Mouse (Mus musculus): ENCODE results near the gene Mpp3. TPM values are rescaled to one million over a fixed set of nuclear protein-coding genes. Genes with fewer than 3 reads are reported as not detected.
A peak's percentile ranks its signal among the peaks of the same experiment; 100 is the strongest.

The Mpp3 gene
- polyA plus RNA-seq, 2 experiments = 4.9 to 15.7 TPM

DNA sequence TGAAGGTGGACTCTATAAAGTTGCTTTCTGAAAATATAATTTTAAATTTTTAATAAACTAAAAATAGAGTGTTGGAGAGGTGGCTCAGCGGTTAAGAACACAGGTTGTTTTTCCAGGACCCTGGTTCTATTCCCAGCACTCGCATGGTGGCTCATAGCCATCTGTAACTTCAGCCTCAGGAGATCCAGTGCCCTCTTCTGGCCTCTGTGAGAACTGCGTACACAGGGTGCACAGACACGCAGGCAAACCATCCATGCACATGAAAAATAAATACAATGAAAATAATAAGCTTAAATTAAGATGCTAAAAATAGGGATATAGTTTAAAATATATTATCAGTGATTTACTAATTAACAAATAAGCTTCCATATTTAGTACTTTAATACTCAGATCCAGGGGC is 12.4 kb upstream of the Mpp3 start:
- TF ChIP-seq POLR2A (IDR thresholded peaks at IDR 0.05; ENCODE audit: borderline replicate concordance, extremely low read depth, insufficient read depth, insufficient read length) = no peak
- H3K4me1 ChIP-seq (ENCODE audit: control insufficient read depth, insufficient read depth, low read length) = no peaks in the 10 kb centered on the region
- H3K9ac ChIP-seq (ENCODE audit: low read depth, low read length, severe bottlenecking) = no peak overlapping the region
- ATAC-seq (ENCODE audit: low FRiP score, low read depth) (no peak), DNase-seq (ENCODE audit: low spot score) (no peak)
- no peak overlapping the region for H3K27ac ChIP-seq (replicated peaks; ENCODE audit: low read depth, low read length)
- no peaks in the 10 kb centered on the region for H3K27me3 ChIP-seq (ENCODE audit: control insufficient read depth, insufficient read depth, low read length)
- 79% methylated on average over 4 of the region's 4 CpGs for WGBS
- 0 out of 2 replicates have a peak, but pooled peaks cover 6% of the 10 kb centered on the region for H3K9me3 ChIP-seq (ENCODE audit: control insufficient read depth, low read length)
- H3K4me3 ChIP-seq (replicated peaks; ENCODE audit: low read length) = no peak overlapping the region
- H3K4me2 ChIP-seq (replicated peaks; ENCODE audit: low read depth, low read length, severe bottlenecking) = no peak overlapping the region
- H3K36me3 ChIP-seq (ENCODE audit: control insufficient read depth, insufficient read depth, low read length) = no peaks in the 10 kb centered on the region

GRCm38 (mm10) chr11:102040138-102040524 is 11.9 kb upstream of the Mpp3 start:
- H3K4me2 ChIP-seq (replicated peaks; ENCODE audit: low read depth, low read length, severe bottlenecking) = peak overlapping the region; percentile 24; the same call in 1 of the 2 replicates
- no peaks in the 10 kb centered on the region for H3K36me3 ChIP-seq (ENCODE audit: control insufficient read depth, insufficient read depth, low read length)
- TF ChIP-seq POLR2A (IDR thresholded peaks at IDR 0.05; ENCODE audit: borderline replicate concordance, extremely low read depth, insufficient read depth, insufficient read length) = no peak
- no peak overlapping the region for H3K4me3 ChIP-seq (replicated peaks; ENCODE audit: low read length)
- no peak overlapping the region for H3K27ac ChIP-seq (replicated peaks; ENCODE audit: low read depth, low read length)
- H3K4me1 ChIP-seq (ENCODE audit: control insufficient read depth, insufficient read depth, low read length) = no peaks in the 10 kb centered on the region
- under 1% methylated on average over 9 of the region's 9 CpGs for WGBS
- no peak overlapping the region for H3K9ac ChIP-seq (ENCODE audit: low read depth, low read length, severe bottlenecking)
- H3K9me3 ChIP-seq (ENCODE audit: control insufficient read depth, low read length) = 0 out of 2 replicates have a peak, but pooled peaks cover under 1% of the 10 kb centered on the region
- ATAC-seq (ENCODE audit: low FRiP score, low read depth) (peak; percentile 80), DNase-seq (ENCODE audit: low spot score) (peak; percentile 88)
- no peaks in the 10 kb centered on the region for H3K27me3 ChIP-seq (ENCODE audit: control insufficient read depth, insufficient read depth, low read length)

DNA sequence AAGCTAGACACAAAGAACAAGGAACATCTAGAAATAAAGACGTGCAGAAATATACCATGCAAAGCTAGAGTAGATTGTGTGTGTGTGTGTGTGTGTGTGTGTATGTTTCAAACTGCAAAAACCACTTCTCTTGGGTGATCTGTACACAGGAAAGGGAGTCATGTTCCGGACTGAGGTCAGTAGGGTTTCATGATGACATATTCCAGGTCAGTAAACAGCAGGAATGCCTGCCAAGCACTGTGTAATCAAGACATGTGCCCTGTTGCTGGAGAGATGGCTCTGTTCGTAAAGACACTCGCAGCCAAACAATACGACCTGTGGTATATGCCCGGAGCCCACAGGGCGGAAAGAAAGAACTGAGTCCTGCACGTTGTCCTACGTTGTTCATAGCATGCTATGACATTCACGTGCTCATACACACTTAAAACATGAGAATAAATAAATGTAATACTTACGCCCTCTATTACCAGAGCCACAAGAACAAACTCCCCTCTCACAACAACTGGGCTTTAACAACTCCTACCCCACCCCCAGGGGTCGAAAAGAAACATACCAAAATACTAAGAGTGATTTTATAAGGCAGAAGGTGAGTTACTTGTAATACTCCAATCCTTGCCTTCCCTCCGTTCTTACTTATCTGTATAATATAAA is 11.4 kb upstream of the Mpp3 start:
- H3K4me1 ChIP-seq (ENCODE audit: control insufficient read depth, insufficient read depth, low read length) = no peaks in the 10 kb centered on the region
- H3K4me3 ChIP-seq (replicated peaks; ENCODE audit: low read length) = no peak overlapping the region
- H3K9me3 ChIP-seq (ENCODE audit: control insufficient read depth, low read length) = no peaks in the 10 kb centered on the region
- ATAC-seq (ENCODE audit: low FRiP score, low read depth) = no peak
- DNase-seq (ENCODE audit: low spot score) = no peak
- TF ChIP-seq POLR2A (IDR thresholded peaks at IDR 0.05; ENCODE audit: borderline replicate concordance, extremely low read depth, insufficient read depth, insufficient read length) = no peak
- no peak overlapping the region for H3K9ac ChIP-seq (ENCODE audit: low read depth, low read length, severe bottlenecking)
- WGBS = 75% methylated on average over 13 of the region's 13 CpGs
- H3K27me3 ChIP-seq (ENCODE audit: control insufficient read depth, insufficient read depth, low read length) = no peaks in the 10 kb centered on the region
- H3K36me3 ChIP-seq (ENCODE audit: control insufficient read depth, insufficient read depth, low read length) = no peaks in the 10 kb centered on the region
- H3K4me2 ChIP-seq (replicated peaks; ENCODE audit: low read depth, low read length, severe bottlenecking) = 0 out of 2 replicates have a peak overlapping the region, but pooled peaks have one; percentile 24
- no peak overlapping the region for H3K27ac ChIP-seq (replicated peaks; ENCODE audit: low read depth, low read length)

DNA sequence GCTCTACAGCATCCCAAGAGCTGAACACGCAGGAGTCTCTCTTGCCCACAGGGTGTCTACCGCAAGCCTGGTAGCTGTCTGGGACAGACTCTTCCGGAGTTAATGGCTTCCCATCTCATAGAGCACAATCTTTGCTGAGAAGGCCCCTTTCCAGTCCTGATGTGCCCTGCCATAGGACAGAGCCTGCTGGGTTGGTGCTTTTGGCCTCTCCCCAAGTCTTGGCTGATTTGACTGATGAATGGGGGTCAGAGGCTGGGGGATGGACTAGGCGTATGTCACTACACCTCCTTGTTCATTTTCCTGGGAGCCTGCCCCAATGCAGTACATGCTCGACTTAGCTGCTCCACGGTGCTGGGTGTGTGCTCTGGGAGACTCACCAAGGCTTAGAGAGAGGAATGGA is 9.5 kb upstream of the Mpp3 start:
- Histone ChIP-seq H3K27me3 (ENCODE audit: control insufficient read depth, insufficient read depth, low read length) (no peaks in the 10 kb centered on the region), H3K9ac (ENCODE audit: low read depth, low read length, severe bottlenecking) (no peak overlapping the region), H3K36me3 (ENCODE audit: control insufficient read depth, insufficient read depth, low read length) (no peaks in the 10 kb centered on the region), H3K27ac (replicated peaks; ENCODE audit: low read depth, low read length) (no peak overlapping the region), H3K9me3 (ENCODE audit: control insufficient read depth, low read length) (no peaks in the 10 kb centered on the region), H3K4me2 (replicated peaks; ENCODE audit: low read depth, low read length, severe bottlenecking) (no peak overlapping the region), H3K4me3 (replicated peaks; ENCODE audit: low read length) (no peak overlapping the region), H3K4me1 (ENCODE audit: control insufficient read depth, insufficient read depth, low read length) (no peaks in the 10 kb centered on the region)
- DNase-seq (ENCODE audit: low spot score) = no peak
- no peak for TF ChIP-seq POLR2A (IDR thresholded peaks at IDR 0.05; ENCODE audit: borderline replicate concordance, extremely low read depth, insufficient read depth, insufficient read length)
- 74% methylated on average over 6 of the region's 6 CpGs for WGBS
- ATAC-seq (ENCODE audit: low FRiP score, low read depth) = no peak

DNA sequence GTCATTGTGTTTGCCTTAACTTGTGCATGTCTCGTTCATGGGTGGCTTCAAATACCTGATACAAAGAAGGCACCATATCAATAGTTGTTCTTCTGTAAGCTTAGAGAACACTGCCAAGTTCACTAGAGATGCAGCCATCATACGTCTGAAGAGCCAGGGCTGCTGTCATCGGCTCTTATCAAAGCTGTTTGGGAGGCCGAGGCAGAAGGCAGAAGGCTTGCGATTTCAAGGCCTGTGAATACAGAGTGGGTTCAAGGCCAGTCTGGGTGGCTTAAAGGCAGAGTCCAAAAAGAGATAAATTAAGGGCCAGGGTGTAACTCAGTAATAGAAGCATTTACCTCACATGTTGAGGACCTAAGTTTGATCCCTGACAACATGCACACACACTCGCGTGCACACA is 8.1 kb upstream of the Mpp3 start:
- 92% methylated on average over 7 of the region's 7 CpGs for WGBS
- H3K4me2 ChIP-seq (replicated peaks; ENCODE audit: low read depth, low read length, severe bottlenecking) = no peak overlapping the region
- H3K27ac ChIP-seq (replicated peaks; ENCODE audit: low read depth, low read length) = no peak overlapping the region
- no peaks in the 10 kb centered on the region for H3K36me3 ChIP-seq (ENCODE audit: control insufficient read depth, insufficient read depth, low read length)
- ATAC-seq (ENCODE audit: low FRiP score, low read depth) (no peak), DNase-seq (ENCODE audit: low spot score) (no peak)
- H3K4me1 ChIP-seq (ENCODE audit: control insufficient read depth, insufficient read depth, low read length) = no peaks in the 10 kb centered on the region
- no peaks in the 10 kb centered on the region for H3K27me3 ChIP-seq (ENCODE audit: control insufficient read depth, insufficient read depth, low read length)
- H3K9me3 ChIP-seq (ENCODE audit: control insufficient read depth, low read length) = no peaks in the 10 kb centered on the region
- H3K9ac ChIP-seq (ENCODE audit: low read depth, low read length, severe bottlenecking) = no peak overlapping the region
- no peak for TF ChIP-seq POLR2A (IDR thresholded peaks at IDR 0.05; ENCODE audit: borderline replicate concordance, extremely low read depth, insufficient read depth, insufficient read length)
- H3K4me3 ChIP-seq (replicated peaks; ENCODE audit: low read length) = no peak overlapping the region
